Mouse (Mus musculus): ENCODE data around the gene Tada2a. TPM values are rescaled to one million over a fixed set of nuclear protein-coding genes. Genes with fewer than 3 reads are reported as not detected.

The Tada2a gene
- polyA plus RNA-seq, 1 experiment from 2014 or later: 36.4 TPM

DNA sequence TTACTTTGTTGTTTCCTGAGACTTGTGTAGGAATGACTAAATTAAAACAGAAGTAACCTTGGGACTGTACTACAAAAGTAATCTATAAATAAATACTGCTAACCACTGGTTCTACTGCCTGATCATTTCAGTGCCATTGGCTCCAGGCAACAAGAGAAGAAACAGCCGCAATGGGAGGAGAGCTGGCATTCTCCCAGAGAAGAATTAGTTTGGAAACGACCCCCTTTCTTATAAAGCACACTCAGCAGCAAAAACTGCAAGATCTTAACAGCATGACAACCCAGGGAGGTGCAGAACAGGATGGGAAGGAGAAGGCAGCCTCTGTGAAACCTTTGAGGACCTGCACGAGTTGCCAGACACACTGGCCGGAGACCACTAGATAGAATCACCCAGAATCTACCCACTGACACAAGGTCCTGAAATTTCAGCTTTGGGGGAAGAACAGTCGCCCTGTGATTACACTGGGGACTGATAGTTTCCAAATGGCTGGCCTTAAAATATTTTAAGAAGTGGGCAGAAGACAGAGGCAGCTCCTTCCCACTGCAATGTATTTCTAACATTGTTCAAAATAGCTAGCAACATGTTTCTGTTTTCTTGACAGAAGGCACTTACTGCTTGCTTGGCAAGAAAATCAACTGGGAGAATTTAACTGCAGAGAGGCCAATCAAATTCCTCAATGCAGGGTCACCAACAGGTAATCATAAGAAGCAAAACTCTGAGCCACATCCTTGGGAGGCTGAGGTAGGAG is 32.0 kb downstream of the Tada2a start:
- WGBS: 93% methylated on average over 5 of the region's 5 CpGs
- H3K36me3 ChIP-seq: peaks cover 78% of the 10 kb centered on the region

GRCm38 (mm10) chr11:84095084-84095483 is 34.3 kb downstream of the Tada2a start:
- H3K36me3 ChIP-seq: peaks cover 78% of the 10 kb centered on the region
- no peak overlapping the region for H3K27ac ChIP-seq (replicated peaks)
- no peaks in the 10 kb centered on the region for H3K4me1 ChIP-seq
- no peaks in the 10 kb centered on the region for H3K27me3 ChIP-seq (ENCODE audit: low read depth, poor library complexity, severe bottlenecking)
- no peak for DNase-seq (ENCODE audit: low spot score)
- no peak overlapping the region for H3K4me3 ChIP-seq
- 93% methylated on average over 4 of the region's 4 CpGs for WGBS
- H3K9me3 ChIP-seq (replicated peaks): no peaks in the 10 kb centered on the region

More for the DNA sequence above, 32.0 kb downstream of the Tada2a start:
- Histone ChIP-seq H3K4me3 (no peak overlapping the region), H3K4me1 (no peaks in the 10 kb centered on the region), H3K27ac (replicated peaks) (no peak overlapping the region), H3K9me3 (replicated peaks) (no peaks in the 10 kb centered on the region), H3K27me3 (ENCODE audit: low read depth, poor library complexity, severe bottlenecking) (no peaks in the 10 kb centered on the region)
- DNase-seq (ENCODE audit: low spot score): no peak

DNA sequence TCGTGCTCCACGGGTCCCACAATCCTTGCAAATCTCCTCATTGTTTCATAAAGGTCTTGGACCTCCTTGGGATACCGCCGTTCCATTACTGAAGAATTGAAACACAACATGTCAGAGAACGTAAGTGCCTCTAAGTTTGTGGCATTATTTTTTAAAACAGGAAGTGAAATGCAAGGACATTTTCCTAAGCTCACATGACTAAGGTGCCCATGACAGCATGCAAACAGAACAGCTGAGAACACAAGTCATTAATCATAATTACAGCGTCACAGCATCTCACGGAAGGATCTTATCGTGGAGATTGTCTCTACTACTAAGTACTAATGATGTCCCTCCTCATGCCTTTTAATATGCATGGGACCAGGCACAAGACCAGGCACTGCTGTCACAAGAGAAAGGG is 38.8 kb downstream of the Tada2a start:
- 92% methylated on average over 8 of the region's 8 CpGs for WGBS
- H3K36me3 ChIP-seq: peaks cover 90% of the 10 kb centered on the region
- H3K27ac ChIP-seq (replicated peaks): no peak overlapping the region
- no peaks in the 10 kb centered on the region for H3K4me1 ChIP-seq
- H3K4me3 ChIP-seq: no peak overlapping the region
- DNase-seq (ENCODE audit: low spot score): no peak
- H3K27me3 ChIP-seq (ENCODE audit: low read depth, poor library complexity, severe bottlenecking): no peaks in the 10 kb centered on the region
- no peaks in the 10 kb centered on the region for H3K9me3 ChIP-seq (replicated peaks)

GRCm38 (mm10) chr11:84081901-84082300 is 47.5 kb downstream of the Tada2a start:
- Histone ChIP-seq H3K27me3 (ENCODE audit: low read depth, poor library complexity, severe bottlenecking) (no peaks in the 10 kb centered on the region), H3K9me3 (replicated peaks) (no peaks in the 10 kb centered on the region), H3K4me1 (no peaks in the 10 kb centered on the region), H3K4me3 (no peak overlapping the region), H3K36me3 (peaks cover 85% of the 10 kb centered on the region), H3K27ac (replicated peaks) (no peak overlapping the region)
- WGBS: 93% methylated on average over 5 of the region's 5 CpGs
- DNase-seq (ENCODE audit: low spot score): no peak

GRCm38 (mm10) chr11:84080327-84080726 is 49.1 kb downstream of the Tada2a start:
- Histone ChIP-seq H3K9me3 (replicated peaks) (no peaks in the 10 kb centered on the region), H3K27ac (replicated peaks) (no peak overlapping the region), H3K4me3 (no peak overlapping the region), H3K4me1 (no peaks in the 10 kb centered on the region), H3K36me3 (peaks cover 69% of the 10 kb centered on the region), H3K27me3 (ENCODE audit: low read depth, poor library complexity, severe bottlenecking) (no peaks in the 10 kb centered on the region)
- 89% methylated on average over 3 of the region's 3 CpGs for WGBS
- no peak for DNase-seq (ENCODE audit: low spot score)

DNA sequence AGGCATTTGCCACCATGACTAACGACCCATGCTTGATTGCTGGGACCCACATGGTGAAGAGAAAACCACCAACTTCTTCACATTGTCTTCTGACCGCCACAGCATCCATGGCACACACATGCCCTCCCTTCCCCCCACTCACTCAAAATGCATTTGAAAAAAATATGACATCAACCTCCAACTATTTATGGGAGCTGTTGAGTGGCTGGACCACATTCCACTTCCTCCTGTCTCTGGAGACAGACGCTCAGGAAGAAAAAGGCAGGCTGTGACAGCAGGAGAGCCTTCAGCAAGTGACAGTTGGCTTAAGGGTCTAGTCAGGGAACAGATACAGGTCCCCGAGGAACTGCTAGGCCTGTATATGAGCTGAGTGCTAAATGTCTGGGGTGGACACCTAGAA is 49.5 kb downstream of the Tada2a start:
- H3K4me1 ChIP-seq: no peaks in the 10 kb centered on the region
- H3K27me3 ChIP-seq (ENCODE audit: low read depth, poor library complexity, severe bottlenecking): no peaks in the 10 kb centered on the region
- WGBS: 91% methylated on average over 4 of the region's 4 CpGs
- H3K36me3 ChIP-seq: peaks cover 66% of the 10 kb centered on the region
- H3K9me3 ChIP-seq (replicated peaks): no peaks in the 10 kb centered on the region
- H3K4me3 ChIP-seq: no peak overlapping the region
- no peak overlapping the region for H3K27ac ChIP-seq (replicated peaks)
- DNase-seq (ENCODE audit: low spot score): no peak

DNA sequence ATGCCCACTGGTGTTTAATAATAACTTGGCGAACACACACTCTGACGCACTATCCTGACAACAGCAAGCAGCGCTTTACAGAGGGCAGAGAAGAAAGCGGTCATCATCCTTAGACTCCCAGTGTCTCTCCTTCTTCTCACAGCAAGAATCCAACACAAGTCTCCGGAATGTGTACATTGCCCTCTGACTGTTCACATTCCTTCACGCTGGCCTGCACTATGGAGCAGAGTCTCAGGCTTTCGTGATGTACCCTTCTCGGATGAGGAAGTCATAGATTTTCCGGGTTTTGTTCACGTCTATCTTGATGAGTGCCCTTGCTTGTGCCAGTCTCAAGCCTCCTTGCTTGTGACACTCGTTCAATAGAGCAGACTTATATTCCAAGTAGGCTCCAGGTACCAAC is 50.0 kb downstream of the Tada2a start:
- 96% methylated on average over 11 of the region's 11 CpGs for WGBS
- Histone ChIP-seq H3K9me3 (replicated peaks) (no peaks in the 10 kb centered on the region), H3K27me3 (ENCODE audit: low read depth, poor library complexity, severe bottlenecking) (no peaks in the 10 kb centered on the region), H3K4me1 (no peaks in the 10 kb centered on the region), H3K27ac (replicated peaks) (no peak overlapping the region), H3K4me3 (no peak overlapping the region), H3K36me3 (peaks cover 61% of the 10 kb centered on the region)
- DNase-seq (ENCODE audit: low spot score): no peak

GRCm38 (mm10) chr11:84078601-84079000 is 50.8 kb downstream of the Tada2a start:
- 95% methylated on average over 9 of the region's 9 CpGs for WGBS
- H3K27me3 ChIP-seq (ENCODE audit: low read depth, poor library complexity, severe bottlenecking): no peaks in the 10 kb centered on the region
- H3K9me3 ChIP-seq (replicated peaks): no peaks in the 10 kb centered on the region
- DNase-seq (ENCODE audit: low spot score): no peak
- H3K4me3 ChIP-seq: no peak overlapping the region
- H3K36me3 ChIP-seq: peaks cover 54% of the 10 kb centered on the region
- no peaks in the 10 kb centered on the region for H3K4me1 ChIP-seq
- no peak overlapping the region for H3K27ac ChIP-seq (replicated peaks)

- no peak overlapping the region for H3K4me3 ChIP-seq
- peaks cover 40% of the 10 kb centered on the region for H3K36me3 ChIP-seq
- H3K27ac ChIP-seq (replicated peaks): no peak overlapping the region
- 0 out of 2 replicates have a peak, but pooled peaks cover 6% of the 10 kb centered on the region for H3K4me1 ChIP-seq
- DNase-seq (ENCODE audit: low spot score): no peak
- H3K9me3 ChIP-seq (replicated peaks): no peaks in the 10 kb centered on the region
- 81% methylated on average over 2 of the region's 2 CpGs for WGBS
- no peaks in the 10 kb centered on the region for H3K27me3 ChIP-seq (ENCODE audit: low read depth, poor library complexity, severe bottlenecking)
These were observed 52.4 kb downstream of the Tada2a start for GRCm38 (mm10) chr11:84077008-84077407.

DNA sequence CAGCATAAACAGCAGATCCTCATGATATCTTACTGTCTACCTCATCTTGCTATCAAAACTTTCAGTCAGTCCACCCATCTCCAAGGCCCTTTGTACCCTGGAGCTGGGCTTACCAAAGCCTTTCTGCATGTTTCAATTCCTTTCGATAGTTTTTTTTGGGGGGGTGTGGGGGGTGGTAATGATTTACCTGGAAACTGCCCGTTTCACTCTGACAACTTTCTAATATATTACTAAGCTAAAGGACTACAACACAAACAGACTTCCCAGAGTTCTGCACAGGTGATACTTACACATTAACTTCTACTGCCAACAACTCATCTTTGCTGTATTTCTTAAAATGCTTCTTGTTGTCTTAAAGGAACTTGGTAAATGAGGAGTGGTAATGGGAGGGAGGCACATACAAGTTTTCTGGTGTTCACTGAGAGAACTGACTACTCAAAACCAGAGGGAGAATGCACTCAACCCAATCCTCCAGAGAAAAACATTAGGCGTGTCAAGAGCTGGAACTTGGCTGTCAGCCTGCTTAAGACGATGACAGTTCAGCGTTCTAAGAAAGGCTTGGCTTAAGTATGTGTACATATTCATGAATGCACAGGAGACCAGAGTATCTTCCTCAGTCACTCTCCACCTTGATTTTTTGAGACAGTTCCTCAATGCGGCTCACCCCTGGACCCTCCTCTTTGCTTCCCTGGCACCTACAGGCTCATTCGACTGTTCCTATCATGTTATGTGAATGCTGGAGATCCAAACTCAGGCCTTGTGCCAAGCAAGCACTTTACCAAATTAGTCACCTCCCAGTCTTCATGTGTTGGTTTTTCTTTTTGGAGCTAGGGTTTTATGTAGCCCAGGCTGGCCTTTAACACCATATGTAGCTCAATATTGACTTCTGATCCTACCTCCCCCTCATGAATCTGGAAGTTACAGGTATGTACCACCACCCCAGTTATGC is 55.3 kb downstream of the Tada2a start:
- Histone ChIP-seq H3K9me3 (replicated peaks) (no peaks in the 10 kb centered on the region), H3K27me3 (ENCODE audit: low read depth, poor library complexity, severe bottlenecking) (peaks cover 16% of the 10 kb centered on the region), H3K27ac (replicated peaks) (no peak overlapping the region), H3K36me3 (peaks cover 11% of the 10 kb centered on the region), H3K4me3 (no peak overlapping the region), H3K4me1 (0 out of 2 replicates have a peak, but pooled peaks cover 7% of the 10 kb centered on the region)
- 91% methylated on average over 7 of the region's 7 CpGs for WGBS
- DNase-seq (ENCODE audit: low spot score): no peak

- H3K36me3 ChIP-seq: peaks cover under 1% of the 10 kb centered on the region
- no peak overlapping the region for H3K4me3 ChIP-seq
- H3K9me3 ChIP-seq (replicated peaks): no peaks in the 10 kb centered on the region
- WGBS: 66% methylated on average over 9 of the region's 9 CpGs
- H3K27ac ChIP-seq (replicated peaks): no peak overlapping the region
- no peak for DNase-seq (ENCODE audit: low spot score)
- peaks cover 15% of the 10 kb centered on the region; the same call in 1 of the 2 replicates for H3K4me1 ChIP-seq
- H3K27me3 ChIP-seq (ENCODE audit: low read depth, poor library complexity, severe bottlenecking): peaks cover 26% of the 10 kb centered on the region
These were observed 56.3 kb downstream of the Tada2a start for GRCm38 (mm10) chr11:84072904-84073651.

GRCm38 (mm10) chr11:84069034-84069370 is 60.4 kb downstream of the Tada2a start, which contains the start of gene Dusp14:
Dusp14 (minus strand) TSS chr11:84069261.
- H3K4me3 ChIP-seq: peak within 1 kb of the TSS; percentile 77
- H3K4me1 ChIP-seq: peaks cover 42% of the 10 kb centered on the region
- H3K36me3 ChIP-seq: no peaks in the 10 kb centered on the region
- 12% methylated on average over 11 of the region's 11 CpGs for WGBS
- no peak for DNase-seq (ENCODE audit: low spot score)
- H3K9me3 ChIP-seq (replicated peaks): no peaks in the 10 kb centered on the region
- H3K27ac ChIP-seq (replicated peaks): peak within 1 kb of the TSS; percentile 85
- peaks cover 63% of the 10 kb centered on the region for H3K27me3 ChIP-seq (ENCODE audit: low read depth, poor library complexity, severe bottlenecking)
